ENCODE assay signal across 22 mouse cellular contexts in genomic region chr4:56373167-56373566, GRCm38 (mm10).
DNase-seq lines count a peak whose midpoint lies in the region; ATAC-seq and TF ChIP-seq lines count a peak whose summit lies in the region.
"Had no signal": no experiment of that assay in that cellular context is flagged by ENCODE, and none has a peak within 500 bp of the region (broad histone marks: within the 10 kb centered on the region; RNA-seq: fewer than 3 reads in every experiment).

No protein-coding gene starts in this region.

- no peaks in the 10 kb centered on the region for H3K9me3 ChIP-seq in embryonic facial prominence, embryonic 15.5 days (replicated peaks)
- no peaks in the 10 kb centered on the region for H3K9me3 ChIP-seq in embryonic facial prominence, embryonic 10.5 days
- H3K9me3 ChIP-seq in lung, embryonic 16.5 days (ENCODE audit: control insufficient read depth, low read length) = no peaks in the 10 kb centered on the region
- H3K9me3 ChIP-seq in stomach, embryonic 16.5 days (replicated peaks; ENCODE audit: control insufficient read depth, low read length) = no peaks in the 10 kb centered on the region
- no peaks in the 10 kb centered on the region for H3K9me3 ChIP-seq in hindbrain, embryonic 12.5 days (replicated peaks)
- H3K9me3 ChIP-seq: forebrain, embryonic 12.5 days; hindbrain, embryonic 13.5 days had no signal

- TF ChIP-seq CTCF in lung, adult 2 months (IDR thresholded peaks at IDR 0.05; ENCODE audit: insufficient read depth, low read length) = no peak

- H3K4me3 ChIP-seq in embryonic facial prominence, embryonic 15.5 days (replicated peaks) = no peak overlapping the region
- no peak overlapping the region for H3K4me3 ChIP-seq in embryonic facial prominence, embryonic 10.5 days
- H3K4me3 ChIP-seq in lung, embryonic 16.5 days (ENCODE audit: low read length) = no peak overlapping the region
- H3K4me3 ChIP-seq in lung, adult 2 months (replicated peaks; ENCODE audit: extremely low read depth, low read depth, low read length) = no peak overlapping the region
- no peak overlapping the region for H3K4me3 ChIP-seq in stomach, embryonic 16.5 days (replicated peaks; ENCODE audit: low read length)
- H3K4me3 ChIP-seq in hindbrain, embryonic 12.5 days = no peak overlapping the region
- H3K4me3 ChIP-seq: erythroblast, embryonic 14.5 days; forebrain, embryonic 12.5 days; hindbrain, embryonic 13.5 days had no signal

- DNase-seq in embryonic facial prominence, embryonic 10.5 days (ENCODE audit: low spot score) = no peak
- no peak for DNase-seq in lung, adult 2 months
- DNase-seq: adrenal gland, adult 8-10 months; adrenal gland, postnatal 25 days; cerebellum, adult 11-12 months; cerebellum, adult 8-10 months; cerebellum, postnatal 10 days; cerebellum, postnatal 36 days; embryo, embryonic 11 days; gastrocnemius, postnatal 14 days; heart, adult 11 months had no signal

- H3K4me2 ChIP-seq in embryonic facial prominence, embryonic 15.5 days (replicated peaks) = no peak overlapping the region
- H3K4me2 ChIP-seq in lung, embryonic 16.5 days (ENCODE audit: low read depth, low read length) = peak overlapping the region; percentile 6; the same call in 1 of the 2 replicates
- H3K4me2 ChIP-seq in stomach, embryonic 16.5 days (ENCODE audit: low read depth, low read length) = no peak overlapping the region
- H3K4me2 ChIP-seq in hindbrain, embryonic 12.5 days (replicated peaks) = no peak overlapping the region
- H3K4me2 ChIP-seq: forebrain, embryonic 12.5 days; heart, embryonic 11.5 days; hindbrain, embryonic 13.5 days had no signal

- peaks cover 22% of the 10 kb centered on the region for H3K4me1 ChIP-seq in embryonic facial prominence, embryonic 15.5 days
- 0 out of 2 replicates have a peak, but pooled peaks cover 3% of the 10 kb centered on the region for H3K4me1 ChIP-seq in embryonic facial prominence, embryonic 10.5 days
- peaks cover 8% of the 10 kb centered on the region; the same call in 1 of the 2 replicates for H3K4me1 ChIP-seq in lung, embryonic 16.5 days (replicated peaks; ENCODE audit: control insufficient read depth, insufficient read depth, low read length)
- peaks cover 4% of the 10 kb centered on the region for H3K4me1 ChIP-seq in lung, adult 2 months (ENCODE audit: control insufficient read depth, insufficient read depth, low read length)
- peaks cover 13% of the 10 kb centered on the region for H3K4me1 ChIP-seq in stomach, embryonic 16.5 days (ENCODE audit: control insufficient read depth, insufficient read depth, low read length)
- 0 out of 2 replicates have a peak, but pooled peaks cover 2% of the 10 kb centered on the region for H3K4me1 ChIP-seq in hindbrain, embryonic 12.5 days
- H3K4me1 ChIP-seq: forebrain, embryonic 12.5 days had no signal

- 55% methylated on average over 4 of the region's 4 CpGs for WGBS in embryonic facial prominence, embryonic 15.5 days
- 81% methylated on average over 4 of the region's 4 CpGs for WGBS in embryonic facial prominence, embryonic 10.5 days
- WGBS in lung, embryonic 16.5 days = 49% methylated on average over 4 of the region's 4 CpGs
- 49% methylated on average over 4 of the region's 4 CpGs for WGBS in lung, adult 2 months
- WGBS in stomach, embryonic 16.5 days = 65% methylated on average over 4 of the region's 4 CpGs
- WGBS in hindbrain, embryonic 12.5 days = 88% methylated on average over 4 of the region's 4 CpGs

- H3K27ac ChIP-seq in embryonic facial prominence, embryonic 15.5 days (replicated peaks) = 0 out of 2 replicates have a peak overlapping the region, but pooled peaks have one; percentile 28
- H3K27ac ChIP-seq in embryonic facial prominence, embryonic 10.5 days (replicated peaks) = no peak overlapping the region
- peak overlapping the region; percentile 15 for H3K27ac ChIP-seq in lung, embryonic 16.5 days (ENCODE audit: low read length)
- H3K27ac ChIP-seq in stomach, embryonic 16.5 days (ENCODE audit: low read length) = peak overlapping the region; percentile 69
- no peak overlapping the region for H3K27ac ChIP-seq in hindbrain, embryonic 12.5 days
- H3K27ac ChIP-seq: forebrain, embryonic 12.5 days; hindbrain, embryonic 13.5 days had no signal

- ATAC-seq in embryonic facial prominence, embryonic 15.5 days (ENCODE audit: insufficient number of reproducible peaks, low FRiP score, low TSS enrichment, low read depth) = no peak
- peak; percentile 68; the same call in 1 of the 2 replicates for ATAC-seq in lung, embryonic 16.5 days (ENCODE audit: low read depth)
- no peak for ATAC-seq in stomach, embryonic 16.5 days (ENCODE audit: insufficient read depth, low FRiP score)
- ATAC-seq in hindbrain, embryonic 12.5 days (ENCODE audit: low FRiP score) = no peak
- ATAC-seq: activated CD4-positive, CD25-positive, alpha-beta regulatory T cell, adult 4 months; forebrain, embryonic 16.5 days; hindbrain, embryonic 16.5 days had no signal

- H3K9ac ChIP-seq in embryonic facial prominence, embryonic 15.5 days = no peak overlapping the region
- no peak overlapping the region for H3K9ac ChIP-seq in lung, embryonic 16.5 days (ENCODE audit: low read length)
- no peak overlapping the region for H3K9ac ChIP-seq in stomach, embryonic 16.5 days (ENCODE audit: low read length)
- no peak overlapping the region for H3K9ac ChIP-seq in hindbrain, embryonic 12.5 days
- H3K9ac ChIP-seq: forebrain, embryonic 12.5 days; hindbrain, embryonic 13.5 days had no signal

- no peaks in the 10 kb centered on the region for H3K36me3 ChIP-seq in embryonic facial prominence, embryonic 15.5 days
- no peaks in the 10 kb centered on the region for H3K36me3 ChIP-seq in embryonic facial prominence, embryonic 10.5 days (replicated peaks)
- no peaks in the 10 kb centered on the region for H3K36me3 ChIP-seq in lung, embryonic 16.5 days (ENCODE audit: control insufficient read depth, insufficient read depth, low read length)
- H3K36me3 ChIP-seq in stomach, embryonic 16.5 days (ENCODE audit: control insufficient read depth, insufficient read depth, low read length) = no peaks in the 10 kb centered on the region
- no peaks in the 10 kb centered on the region for H3K36me3 ChIP-seq in hindbrain, embryonic 12.5 days
- H3K36me3 ChIP-seq: forebrain, embryonic 12.5 days; hindbrain, embryonic 13.5 days had no signal

- no peak for TF ChIP-seq POLR2A in lung, adult 2 months (IDR thresholded peaks at IDR 0.05; ENCODE audit: borderline replicate concordance, extremely low read depth, low read depth, low read length)

- H3K27me3 ChIP-seq in embryonic facial prominence, embryonic 15.5 days = no peaks in the 10 kb centered on the region
- no peaks in the 10 kb centered on the region for H3K27me3 ChIP-seq in embryonic facial prominence, embryonic 10.5 days (replicated peaks; ENCODE audit: low read depth, poor library complexity, severe bottlenecking)
- no peaks in the 10 kb centered on the region for H3K27me3 ChIP-seq in lung, embryonic 16.5 days (ENCODE audit: control insufficient read depth, insufficient read depth, low read depth, low read length)
- H3K27me3 ChIP-seq in stomach, embryonic 16.5 days (ENCODE audit: control insufficient read depth, insufficient read depth, low read length) = no peaks in the 10 kb centered on the region
- H3K27me3 ChIP-seq in hindbrain, embryonic 12.5 days = no peaks in the 10 kb centered on the region
- H3K27me3 ChIP-seq: forebrain, embryonic 12.5 days; hindbrain, embryonic 13.5 days had no signal

Comparison
In these comparisons a context has a peak if more than half of its experiments do, and no peak if none do; other contexts are left out.
1. H3K27ac ChIP-seq: peak in embryonic facial prominence, embryonic 15.5 days (single experiment), lung, embryonic 16.5 days (single experiment) and stomach, embryonic 16.5 days (single experiment); none in embryonic facial prominence, embryonic 10.5 days (single experiment) and hindbrain, embryonic 12.5 days (single experiment).